Mouse (Mus musculus) bone marrow, adult 2 months (tissue): ENCODE measurements around the gene Rptor.

Experiments
- CTCF ChIP-seq: fragments of 200-500 bp; IDR thresholded peaks from 2 replicates; pipeline ENCODE4 v1.5.1; 2011; ENCODE audit warnings: low read length, control low read depth; ENCODE audit not compliant: control insufficient read depth, insufficient read depth
- POLR2A ChIP-seq: fragments of 200-500 bp; IDR thresholded peaks from 2 replicates; pipeline ENCODE4 v1.6.1; 2011; ENCODE audit warnings: low read depth, mild to moderate bottlenecking, control low read depth, low read length, borderline replicate concordance; ENCODE audit not compliant: control insufficient read depth

DNA sequence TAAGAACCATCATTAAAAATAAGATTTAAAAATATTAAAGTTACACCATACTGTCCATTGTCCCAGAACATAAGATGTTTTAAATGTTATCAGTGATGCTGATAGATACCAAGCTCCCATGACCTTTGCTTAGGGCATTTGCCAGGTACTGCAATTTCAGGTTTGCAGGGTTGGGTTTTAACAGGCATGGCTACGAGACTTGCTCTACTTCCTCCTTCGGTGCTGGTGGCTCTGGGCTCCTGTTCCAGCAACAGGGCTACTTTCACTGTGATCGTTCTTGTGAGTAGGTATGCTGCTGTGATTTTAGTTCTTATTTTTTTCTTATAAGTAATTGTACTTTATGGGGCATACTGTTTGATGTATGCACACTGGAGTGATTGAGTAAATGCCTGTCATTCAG lies 26.4 kb downstream of the Rptor start:
- no peak for TF ChIP-seq POLR2A
- TF ChIP-seq CTCF, result no peak
